Mouse (Mus musculus): ENCODE results near the gene Gm10644. TPM values are rescaled to one million over a fixed set of nuclear protein-coding genes. Genes with fewer than 3 reads are reported as not detected.

The Gm10644 gene
- polyA plus RNA-seq, 1 experiment from 2014 or later = 0.35 TPM

DNA sequence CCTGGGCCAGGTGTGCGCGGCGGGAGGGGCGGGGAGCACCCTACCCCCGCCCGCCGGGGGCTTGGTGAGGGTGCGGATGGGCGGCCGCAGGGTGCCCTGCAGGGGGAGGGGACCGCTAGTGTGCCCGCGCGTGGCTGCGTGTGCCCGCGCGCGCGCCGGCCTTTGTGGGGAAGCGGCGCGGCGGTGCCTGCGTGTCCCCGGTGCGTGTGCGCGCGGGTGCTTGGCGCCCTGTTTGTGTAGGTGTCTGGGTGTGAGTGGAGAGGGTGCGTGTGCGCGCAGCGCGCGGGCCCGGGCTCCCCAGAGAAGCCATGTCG lies 54.1 kb downstream of the Gm10644 start:
- Histone ChIP-seq H3K4me3 (peak overlapping the region; percentile 96), H3K4me2 (peak overlapping the region; percentile 84), H3K9ac (peak overlapping the region; percentile 85), H3K9me3 (no peaks in the 10 kb centered on the region), H3K36me3 (peaks cover 7% of the 10 kb centered on the region), H3K4me1 (peaks cover 68% of the 10 kb centered on the region), H3K27me3 (no peaks in the 10 kb centered on the region; the same call in none of the 2 replicates), H3K27ac (peak overlapping the region; percentile 99)
- ATAC-seq (ENCODE audit: insufficient number of reproducible peaks, low FRiP score, low TSS enrichment, low read depth) = no peak
- 0% methylated on average over 34 of the region's 40 CpGs for WGBS

DNA sequence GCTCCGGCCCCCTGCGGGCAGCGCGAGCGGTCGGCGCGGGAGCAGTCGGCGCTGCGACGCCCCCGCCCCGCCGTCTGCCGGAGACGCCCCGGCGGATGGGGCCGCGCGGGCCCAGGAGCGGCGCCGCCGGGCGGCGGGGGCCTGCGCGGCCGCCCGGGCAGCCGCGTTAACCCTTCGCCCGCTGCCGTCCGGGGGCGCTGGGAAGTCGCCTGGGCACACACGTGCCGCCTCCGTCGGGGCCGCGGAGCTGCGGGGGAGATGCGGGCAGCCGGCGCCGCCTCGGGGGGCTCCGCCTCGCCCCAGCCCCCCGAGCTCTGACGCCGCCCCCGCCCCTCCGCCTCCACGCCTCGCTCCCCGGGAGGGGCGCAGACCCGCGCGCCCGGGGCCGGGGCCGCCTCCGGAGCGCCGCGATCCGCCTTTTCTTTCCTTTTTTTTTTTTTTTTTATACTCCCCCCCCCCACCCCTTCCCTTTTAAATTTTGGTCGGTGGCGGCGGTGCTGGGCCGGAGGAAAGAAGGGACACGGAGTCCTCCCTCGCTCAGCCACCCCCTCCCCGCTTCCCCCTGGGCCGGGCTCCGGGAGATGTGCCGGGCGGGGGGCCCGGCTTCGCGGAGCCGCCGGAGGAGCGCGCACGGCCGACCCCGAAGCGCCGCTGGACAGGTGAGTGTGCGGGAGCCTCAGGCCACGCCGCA lies 54.6 kb downstream of the Gm10644 start:
- Histone ChIP-seq H3K4me2 (peak overlapping the region; percentile 84), H3K4me3 (peak overlapping the region; percentile 96), H3K27me3 (peaks cover 4% of the 10 kb centered on the region), H3K27ac (peak overlapping the region; percentile 99), H3K4me1 (peaks cover 66% of the 10 kb centered on the region), H3K36me3 (peaks cover 2% of the 10 kb centered on the region; the same call in 1 of the 2 replicates), H3K9me3 (no peaks in the 10 kb centered on the region), H3K9ac (peak overlapping the region; percentile 85)
- WGBS = under 1% methylated on average over 79 of the region's 100 CpGs
- ATAC-seq (ENCODE audit: insufficient number of reproducible peaks, low FRiP score, low TSS enrichment, low read depth) = no peak

DNA sequence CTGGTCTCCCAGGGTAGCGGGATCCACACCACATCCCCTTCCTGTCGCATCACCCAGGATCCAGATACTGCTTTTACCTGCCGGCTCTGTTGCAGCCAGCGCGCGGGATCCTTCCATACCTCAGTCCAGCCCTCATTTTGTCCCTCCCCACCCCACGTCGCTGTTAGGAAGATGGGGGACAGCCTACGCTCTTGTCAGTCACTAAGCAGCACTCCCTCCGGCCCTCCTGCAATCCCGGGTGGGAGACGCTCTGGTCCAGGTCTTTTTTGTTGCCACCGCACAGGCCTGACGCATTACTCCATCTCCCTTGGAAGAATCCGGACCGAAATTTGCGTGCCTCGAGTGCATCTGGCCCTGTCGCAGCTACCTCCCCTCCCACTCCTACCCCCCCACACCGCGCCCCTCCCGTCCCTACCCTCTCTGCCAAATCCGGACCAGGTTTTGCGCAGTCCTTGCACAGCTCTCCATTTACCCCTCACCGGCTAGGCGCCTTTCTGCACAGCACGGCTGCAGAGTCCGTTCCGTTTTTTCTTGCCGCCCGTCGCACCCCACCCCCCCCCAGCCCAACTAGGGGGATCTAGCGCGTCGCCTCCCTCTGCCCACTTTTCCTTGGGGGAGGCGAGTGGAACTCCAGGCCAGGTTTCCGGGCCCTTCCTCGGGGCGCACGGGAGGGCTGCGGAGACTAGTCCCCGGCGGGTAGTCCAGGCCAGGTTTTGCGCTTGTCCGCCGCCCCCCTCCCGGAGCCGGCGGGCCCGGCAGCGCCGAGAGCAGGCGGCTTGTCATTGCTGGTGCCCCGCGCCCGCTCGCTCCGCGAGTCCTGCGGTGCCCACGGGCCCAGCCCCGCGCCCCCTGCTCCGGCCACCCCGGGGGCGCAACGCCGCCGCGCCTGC lies 55.4 kb downstream of the Gm10644 start, which contains the start of gene Adgrl1:
Adgrl1 (plus strand) TSS at position 743 of the 890 bp plus-strand sequence.
- ATAC-seq (ENCODE audit: insufficient number of reproducible peaks, low FRiP score, low TSS enrichment, low read depth) = peak; percentile 94
- peaks cover 6% of the 10 kb centered on the region for H3K27me3 ChIP-seq
- H3K27ac ChIP-seq = peak within 1 kb of the TSS; percentile 99
- H3K9me3 ChIP-seq = no peaks in the 10 kb centered on the region
- peak within 1 kb of the TSS; percentile 85 for H3K9ac ChIP-seq
- H3K4me3 ChIP-seq = peak within 1 kb of the TSS; percentile 96
- H3K4me1 ChIP-seq = peaks cover 60% of the 10 kb centered on the region
- no peaks in the 10 kb centered on the region for H3K36me3 ChIP-seq
- WGBS = under 1% methylated on average over 48 of the region's 70 CpGs
- peak within 1 kb of the TSS; percentile 84 for H3K4me2 ChIP-seq

DNA sequence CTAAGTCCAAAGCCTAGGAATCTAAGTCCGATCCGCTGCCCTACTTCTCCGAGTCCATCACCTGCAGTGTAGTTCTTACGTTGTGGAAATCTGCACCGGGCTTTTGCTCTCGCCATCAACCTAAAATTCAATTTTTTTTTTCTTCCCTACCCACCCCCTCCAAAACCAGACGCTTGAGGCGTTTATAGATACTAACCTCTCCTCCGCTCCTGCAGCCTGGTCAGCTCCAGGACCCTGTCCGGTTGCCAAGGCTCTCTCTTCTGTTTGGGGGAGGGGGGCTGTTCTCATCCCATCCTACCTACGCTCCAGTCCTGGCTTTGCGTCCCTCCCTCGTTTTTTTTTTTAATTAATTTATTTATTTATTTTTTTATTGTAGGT lies 56.0 kb downstream of the Gm10644 start:
- H3K27me3 ChIP-seq = peaks cover 10% of the 10 kb centered on the region
- H3K4me3 ChIP-seq = peak overlapping the region; percentile 96
- H3K9me3 ChIP-seq = no peaks in the 10 kb centered on the region
- H3K9ac ChIP-seq = no peak overlapping the region
- ATAC-seq (ENCODE audit: insufficient number of reproducible peaks, low FRiP score, low TSS enrichment, low read depth) = peak; percentile 59
- peaks cover 56% of the 10 kb centered on the region for H3K4me1 ChIP-seq
- H3K36me3 ChIP-seq = no peaks in the 10 kb centered on the region
- peak overlapping the region; percentile 84 for H3K4me2 ChIP-seq
- peak overlapping the region; percentile 99 for H3K27ac ChIP-seq
- WGBS = under 1% methylated on average over 13 of the region's 13 CpGs

DNA sequence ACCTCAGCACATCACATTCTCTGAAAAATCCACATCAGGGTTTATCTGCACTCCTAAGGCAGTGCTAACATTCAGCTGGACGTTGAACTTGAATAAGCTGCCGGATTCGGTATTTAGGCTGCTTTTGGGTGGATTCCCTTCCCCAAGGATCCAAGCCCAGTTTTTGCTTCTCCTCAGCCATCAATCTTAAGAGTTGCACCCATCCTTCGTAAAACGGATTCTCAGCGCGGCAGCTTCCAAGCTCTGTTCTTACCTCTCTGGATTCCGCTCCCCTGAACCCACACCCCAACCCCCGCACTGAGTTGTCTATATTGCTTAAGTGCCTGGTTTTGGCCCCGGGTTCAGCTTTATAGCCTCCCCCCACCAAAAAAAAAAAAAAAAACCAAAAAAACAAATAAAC lies 56.5 kb downstream of the Gm10644 start:
- Histone ChIP-seq H3K4me1 (peaks cover 51% of the 10 kb centered on the region), H3K9ac (no peak overlapping the region), H3K27ac (peak overlapping the region; percentile 99), H3K4me2 (peak overlapping the region; percentile 84), H3K27me3 (peaks cover 10% of the 10 kb centered on the region), H3K4me3 (peak overlapping the region; percentile 96), H3K36me3 (no peaks in the 10 kb centered on the region), H3K9me3 (no peaks in the 10 kb centered on the region)
- 3% methylated on average over 10 of the region's 10 CpGs for WGBS
- no peak for ATAC-seq (ENCODE audit: insufficient number of reproducible peaks, low FRiP score, low TSS enrichment, low read depth)

DNA sequence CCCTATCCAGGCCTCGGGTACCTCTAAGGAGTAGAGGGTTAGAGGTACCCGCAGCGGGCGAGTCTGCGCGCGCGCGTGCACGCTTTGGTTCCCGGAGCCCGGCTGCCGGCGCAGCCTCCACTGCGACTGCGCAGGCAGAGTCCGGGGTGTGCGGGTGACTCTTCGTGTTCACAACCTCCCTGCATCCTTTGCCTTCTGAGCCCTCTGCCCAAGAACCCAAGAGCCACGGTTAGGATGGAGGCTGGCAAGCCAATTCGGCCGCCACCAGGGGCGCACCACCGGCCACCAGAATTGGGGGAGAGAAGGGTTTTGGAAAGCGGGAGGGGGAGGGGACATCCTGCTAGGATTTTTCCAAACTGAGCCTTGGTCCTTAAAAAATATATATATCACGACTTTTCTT lies 57.8 kb downstream of the Gm10644 start:
- H3K4me3 ChIP-seq = peak overlapping the region; percentile 29
- no peaks in the 10 kb centered on the region for H3K36me3 ChIP-seq
- no peak for ATAC-seq (ENCODE audit: insufficient number of reproducible peaks, low FRiP score, low TSS enrichment, low read depth)
- no peak overlapping the region for H3K9ac ChIP-seq
- H3K4me1 ChIP-seq = peaks cover 38% of the 10 kb centered on the region
- H3K27ac ChIP-seq = 0 out of 2 replicates have a peak overlapping the region, but pooled peaks have one; percentile 99
- H3K4me2 ChIP-seq = peak overlapping the region; percentile 61
- H3K9me3 ChIP-seq = no peaks in the 10 kb centered on the region
- peaks cover 10% of the 10 kb centered on the region for H3K27me3 ChIP-seq
- 3% methylated on average over 26 of the region's 26 CpGs for WGBS

DNA sequence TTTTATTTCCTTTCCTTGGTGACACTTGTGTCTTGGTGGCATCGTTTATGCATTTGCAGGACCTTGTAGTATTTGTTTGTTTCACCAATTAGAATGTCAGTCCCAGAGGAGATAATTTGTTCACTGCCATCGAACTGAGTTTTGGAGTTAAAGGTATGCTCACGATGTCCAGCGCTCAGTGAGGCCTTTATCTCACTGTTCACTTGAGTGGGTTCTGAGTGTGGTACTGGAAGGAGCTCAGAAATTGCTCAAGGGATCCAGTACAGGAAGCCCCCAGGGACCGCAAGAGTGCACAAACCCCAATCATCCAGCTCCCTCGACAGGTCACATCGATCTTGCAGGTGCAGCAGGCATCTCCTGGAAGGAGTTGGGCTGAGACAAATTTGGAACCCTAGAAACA lies 58.5 kb downstream of the Gm10644 start:
- Histone ChIP-seq H3K4me3 (no peak overlapping the region), H3K4me2 (no peak overlapping the region), H3K9ac (no peak overlapping the region), H3K27ac (no peak overlapping the region), H3K36me3 (no peaks in the 10 kb centered on the region), H3K4me1 (peaks cover 31% of the 10 kb centered on the region), H3K9me3 (no peaks in the 10 kb centered on the region), H3K27me3 (peaks cover 10% of the 10 kb centered on the region)
- no peak for ATAC-seq (ENCODE audit: insufficient number of reproducible peaks, low FRiP score, low TSS enrichment, low read depth)
- WGBS = 83% methylated on average over 7 of the region's 7 CpGs

DNA sequence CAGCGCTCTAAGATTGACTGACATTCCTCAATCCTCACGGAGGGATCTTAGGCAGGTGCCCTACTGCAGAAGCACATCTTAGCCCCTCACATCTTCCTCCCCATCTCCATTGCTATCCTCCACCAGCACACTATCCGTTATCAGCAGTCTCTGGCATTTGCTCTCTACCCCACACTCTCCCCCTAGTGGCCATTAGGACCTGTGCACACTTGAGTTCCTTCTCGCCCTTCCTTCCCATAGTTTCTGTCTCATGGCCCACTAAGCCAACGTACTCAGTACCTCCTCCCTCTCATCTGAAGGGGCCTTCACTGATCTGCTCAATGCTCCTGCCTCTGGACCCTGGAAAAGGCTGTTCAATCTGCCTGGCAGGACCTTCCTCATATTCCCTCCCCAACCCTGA lies 59.1 kb downstream of the Gm10644 start:
- no peak overlapping the region for H3K9ac ChIP-seq
- no peak overlapping the region for H3K27ac ChIP-seq
- peaks cover 10% of the 10 kb centered on the region for H3K27me3 ChIP-seq
- H3K9me3 ChIP-seq = no peaks in the 10 kb centered on the region
- peaks cover 25% of the 10 kb centered on the region for H3K4me1 ChIP-seq
- no peaks in the 10 kb centered on the region for H3K36me3 ChIP-seq
- WGBS = 7% methylated on average over 5 of the region's 5 CpGs
- no peak overlapping the region for H3K4me3 ChIP-seq
- H3K4me2 ChIP-seq = no peak overlapping the region
- no peak for ATAC-seq (ENCODE audit: insufficient number of reproducible peaks, low FRiP score, low TSS enrichment, low read depth)

DNA sequence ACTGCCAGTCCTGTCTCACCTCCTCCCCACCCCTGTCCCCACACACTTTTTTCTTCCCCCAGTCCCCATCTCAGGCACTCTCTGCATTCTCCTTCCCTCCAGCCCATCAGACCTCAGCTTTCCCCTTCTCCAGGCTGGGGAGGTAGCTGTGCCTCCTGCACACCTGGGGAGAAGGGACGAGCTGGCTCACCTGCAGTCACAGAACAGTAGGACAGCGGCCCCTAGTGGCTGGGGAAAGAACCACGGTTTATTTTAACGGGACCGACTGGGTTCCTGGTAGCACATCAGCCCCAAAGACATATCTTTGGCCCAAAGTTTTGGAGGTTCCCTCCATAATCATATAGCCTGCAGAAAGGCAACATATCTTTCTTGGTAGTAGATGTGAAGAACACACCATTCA lies 61.1 kb downstream of the Gm10644 start:
- no peak for ATAC-seq (ENCODE audit: insufficient number of reproducible peaks, low FRiP score, low TSS enrichment, low read depth)
- 3% methylated on average over 5 of the region's 5 CpGs for WGBS
- H3K9me3 ChIP-seq = no peaks in the 10 kb centered on the region
- peaks cover 21% of the 10 kb centered on the region for H3K4me1 ChIP-seq
- no peak overlapping the region for H3K4me3 ChIP-seq
- peaks cover 10% of the 10 kb centered on the region for H3K27me3 ChIP-seq
- H3K4me2 ChIP-seq = no peak overlapping the region
- no peak overlapping the region for H3K27ac ChIP-seq
- H3K9ac ChIP-seq = no peak overlapping the region
- no peaks in the 10 kb centered on the region for H3K36me3 ChIP-seq

DNA sequence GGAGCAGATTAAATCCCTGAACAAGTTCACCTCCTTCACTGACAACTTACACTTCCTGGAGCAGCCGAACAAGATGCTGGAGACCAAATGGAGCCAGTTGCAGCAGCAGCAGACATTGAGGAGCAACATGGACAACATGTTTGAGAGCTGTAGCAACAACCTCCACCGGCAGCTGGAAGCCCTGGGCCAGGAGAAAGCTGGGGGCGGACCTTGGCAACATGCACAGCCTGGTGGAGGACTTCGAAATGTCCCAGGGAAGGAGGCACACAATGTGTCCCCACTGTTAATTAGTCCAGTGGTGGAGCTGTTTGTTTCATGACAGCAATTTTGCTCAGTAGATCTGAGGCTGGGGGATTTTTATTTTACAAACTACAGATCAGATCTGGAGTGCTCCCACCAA lies 62.9 kb downstream of the Gm10644 start:
- H3K4me1 ChIP-seq = peaks cover 3% of the 10 kb centered on the region
- H3K4me3 ChIP-seq = no peak overlapping the region
- no peaks in the 10 kb centered on the region for H3K9me3 ChIP-seq
- 55% methylated on average over 4 of the region's 4 CpGs for WGBS
- no peak overlapping the region for H3K9ac ChIP-seq
- no peak for ATAC-seq (ENCODE audit: insufficient number of reproducible peaks, low FRiP score, low TSS enrichment, low read depth)
- H3K27ac ChIP-seq = no peak overlapping the region
- H3K27me3 ChIP-seq = peaks cover 10% of the 10 kb centered on the region
- H3K4me2 ChIP-seq = no peak overlapping the region
- H3K36me3 ChIP-seq = no peaks in the 10 kb centered on the region

DNA sequence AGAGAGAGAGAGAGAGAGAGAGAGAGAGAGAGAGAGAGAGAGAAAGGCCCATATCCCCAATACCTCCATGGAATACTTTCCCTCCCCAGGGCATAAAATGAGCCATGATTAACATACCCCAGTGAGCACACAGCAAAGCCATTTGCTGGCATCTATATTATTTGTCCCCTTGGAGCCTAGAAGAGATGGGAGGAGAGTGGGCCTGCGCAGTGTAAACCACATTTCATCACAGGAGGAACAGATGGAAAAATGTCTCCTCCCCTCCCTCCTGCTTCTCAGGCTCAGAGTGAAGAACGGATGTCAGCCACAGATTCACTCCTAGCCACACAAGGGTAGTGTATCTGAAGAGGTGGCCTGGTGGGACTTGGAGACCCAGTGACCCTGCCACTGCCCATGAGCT lies 66.6 kb downstream of the Gm10644 start:
- Histone ChIP-seq H3K4me3 (no peak overlapping the region), H3K27ac (no peak overlapping the region), H3K9me3 (no peaks in the 10 kb centered on the region), H3K4me1 (no peaks in the 10 kb centered on the region), H3K36me3 (no peaks in the 10 kb centered on the region), H3K9ac (no peak overlapping the region), H3K27me3 (no peaks in the 10 kb centered on the region), H3K4me2 (no peak overlapping the region)
- 56% methylated on average over 2 of the region's 2 CpGs for WGBS
- no peak for ATAC-seq (ENCODE audit: insufficient number of reproducible peaks, low FRiP score, low TSS enrichment, low read depth)
